Mouse (Mus musculus) hindbrain, embryonic 16.5 days (tissue): ENCODE measurements around the gene Heatr5b. TPM values are rescaled to one million over a fixed set of nuclear protein-coding genes. Genes with fewer than 3 reads are reported as not detected.

Experiments
- ATAC-seq: fragments of 200-750 bp; cut with Nextera tagmentation; 2 replicates; pipeline ENCODE4 v1.8.0; 2017; ENCODE audit warnings: moderate TSS enrichment, moderate library complexity
- H3K27ac ChIP-seq: fragments of 300-500 bp; sonication (generic); 2 replicates; pipeline ENCODE4 v1.5.1; 2014; ENCODE audit warnings: low read depth, mild to moderate bottlenecking, control low read depth, low read length, moderate library complexity
- H3K27me3 ChIP-seq: fragments of 300-500 bp; sonication (generic); replicated peaks from 2 replicates; pipeline ENCODE4 v1.6.1; 2014; ENCODE audit warnings: low read length; ENCODE audit not compliant: control insufficient read depth, insufficient read depth
- H3K36me3 ChIP-seq: fragments of 300-500 bp; sonication (generic); 2 replicates; pipeline ENCODE4 v1.6.1; 2014; ENCODE audit warnings: mild to moderate bottlenecking, low read length, moderate library complexity, mixed read lengths; ENCODE audit not compliant: control insufficient read depth, insufficient read depth
- H3K4me1 ChIP-seq: fragments of 300-500 bp; sonication (generic); 2 replicates; pipeline ENCODE4 v1.6.1; 2014; ENCODE audit warnings: low read depth, low read length; ENCODE audit not compliant: control insufficient read depth, insufficient read depth
- H3K4me2 ChIP-seq: fragments of 300-500 bp; sonication (generic); 2 replicates; pipeline ENCODE4 v1.6.1; 2014; ENCODE audit warnings: mild to moderate bottlenecking, low read length, control low read depth, moderate library complexity
- H3K4me3 ChIP-seq: fragments of 300-500 bp; sonication (generic); 2 replicates; pipeline ENCODE4 v1.5.1; 2014; ENCODE audit warnings: mild to moderate bottlenecking, low read length, control low read depth, moderate library complexity
- H3K9ac ChIP-seq: fragments of 300-500 bp; sonication (generic); 2 replicates; pipeline ENCODE4 v1.6.1; 2014; ENCODE audit warnings: low read depth, mild to moderate bottlenecking, control low read depth, low read length, moderate library complexity
- H3K9me3 ChIP-seq: fragments of 300-500 bp; sonication (generic); 2 replicates; pipeline ENCODE4 v1.6.1; 2014; ENCODE audit warnings: mild to moderate bottlenecking, low read length, moderate library complexity; ENCODE audit not compliant: control insufficient read depth
- whole genome bisulfite sequencing: fragments of 180-500 bp; shearing (Covaris S2); extraction: QIAGEN DNeasy Blood & Tissue Kit; methylation state at CpG from one replicate; pipeline ENCODE4 v1.1.7; 2014; 5-methylcytosine and 5-hydroxymethylcytosine counted together
- polyA plus RNA-seq: library from polyadenylated mRNA; unstranded; fragments of >200 nt; fragmentation: Nextera tagmentation; extraction: Ambion mirVana; gene quantifications from 2 replicates; pipeline ENCODE4 v1.2.1, GENCODE M21; 2015

Gene Heatr5b
- polyA plus RNA-seq, 1 experiment from 2014 or later = 16.9 TPM

- ATAC-seq = no peak
- H3K27ac ChIP-seq = no peak overlapping the region
- H3K4me3 ChIP-seq = no peak overlapping the region
- no peaks in the 10 kb centered on the region for H3K4me1 ChIP-seq
- H3K36me3 ChIP-seq = peaks cover 2% of the 10 kb centered on the region; the same call in 1 of the 2 replicates
- no peaks in the 10 kb centered on the region for H3K27me3 ChIP-seq
- 81% methylated on average over 9 of the region's 9 CpGs for WGBS
- H3K9me3 ChIP-seq = no peaks in the 10 kb centered on the region
- H3K4me2 ChIP-seq = no peak overlapping the region
- no peak overlapping the region for H3K9ac ChIP-seq
Observed at GRCm38 (mm10) chr17:78748440-78748839, 86.7 kb downstream of the Heatr5b start.

GRCm38 (mm10) chr17:78738416-78738815 lies 96.7 kb downstream of the Heatr5b start:
- no peak for ATAC-seq
- Histone ChIP-seq H3K4me3 (no peak overlapping the region), H3K9ac (no peak overlapping the region), H3K9me3 (no peaks in the 10 kb centered on the region), H3K4me2 (no peak overlapping the region), H3K36me3 (no peaks in the 10 kb centered on the region), H3K27me3 (no peaks in the 10 kb centered on the region), H3K27ac (no peak overlapping the region), H3K4me1 (peaks cover 14% of the 10 kb centered on the region)
- 40% methylated on average over 1 of the region's 1 CpGs for WGBS

GRCm38 (mm10) chr17:78737771-78738170 lies 97.4 kb downstream of the Heatr5b start:
- H3K27me3 ChIP-seq = no peaks in the 10 kb centered on the region
- WGBS = 37% methylated on average over 2 of the region's 2 CpGs
- H3K4me3 ChIP-seq = no peak overlapping the region
- ATAC-seq = no peak
- H3K36me3 ChIP-seq = no peaks in the 10 kb centered on the region
- no peak overlapping the region for H3K9ac ChIP-seq
- no peak overlapping the region for H3K27ac ChIP-seq
- no peak overlapping the region for H3K4me2 ChIP-seq
- H3K9me3 ChIP-seq = no peaks in the 10 kb centered on the region
- peaks cover 14% of the 10 kb centered on the region for H3K4me1 ChIP-seq

GRCm38 (mm10) chr17:78737096-78737495 lies 98.1 kb downstream of the Heatr5b start, which contains the start of gene Strn:
Gene Strn, minus strand, starts transcription at chr17:78737196.
- H3K9ac ChIP-seq = peak within 1 kb of the TSS; percentile 98
- 37% methylated on average over 4 of the region's 4 CpGs for WGBS
- H3K4me1 ChIP-seq = peaks cover 14% of the 10 kb centered on the region
- no peaks in the 10 kb centered on the region for H3K9me3 ChIP-seq
- peak within 1 kb of the TSS; percentile 98 for H3K4me3 ChIP-seq
- H3K4me2 ChIP-seq = peak within 1 kb of the TSS; percentile 89
- H3K27ac ChIP-seq = peak within 1 kb of the TSS; percentile 91
- ATAC-seq = no peak
- H3K36me3 ChIP-seq = no peaks in the 10 kb centered on the region
- H3K27me3 ChIP-seq = no peaks in the 10 kb centered on the region

- peak; percentile 99 for ATAC-seq
- H3K4me1 ChIP-seq = peaks cover 14% of the 10 kb centered on the region
- peak overlapping the region; percentile 98 for H3K9ac ChIP-seq
- H3K27me3 ChIP-seq = no peaks in the 10 kb centered on the region
- 2% methylated on average over 31 of the region's 60 CpGs for WGBS
- no peaks in the 10 kb centered on the region for H3K9me3 ChIP-seq
- peak overlapping the region; percentile 98 for H3K4me3 ChIP-seq
- H3K36me3 ChIP-seq = no peaks in the 10 kb centered on the region
- peak overlapping the region; percentile 86 for H3K4me2 ChIP-seq
- H3K27ac ChIP-seq = peak overlapping the region; percentile 91
Observed at GRCm38 (mm10) chr17:78736473-78736988, 98.6 kb downstream of the Heatr5b start.

- Histone ChIP-seq H3K27ac (peak overlapping the region; percentile 91), H3K27me3 (no peaks in the 10 kb centered on the region), H3K4me3 (peak overlapping the region; percentile 98), H3K9me3 (no peaks in the 10 kb centered on the region), H3K4me1 (peaks cover 14% of the 10 kb centered on the region), H3K4me2 (peak overlapping the region; percentile 89), H3K9ac (peak overlapping the region; percentile 98), H3K36me3 (no peaks in the 10 kb centered on the region)
- WGBS = under 1% methylated on average over 33 of the region's 39 CpGs
- 0 out of 2 replicates have a peak, but pooled peaks have one; percentile 0 for ATAC-seq
Observed at GRCm38 (mm10) chr17:78735731-78736472, 99.3 kb downstream of the Heatr5b start.

GRCm38 (mm10) chr17:78734806-78735205 lies 100.4 kb downstream of the Heatr5b start:
- no peak for ATAC-seq
- H3K9ac ChIP-seq = no peak overlapping the region
- no peak overlapping the region for H3K27ac ChIP-seq
- no peaks in the 10 kb centered on the region for H3K36me3 ChIP-seq
- WGBS = 78% methylated on average over 10 of the region's 10 CpGs
- H3K4me3 ChIP-seq = peak overlapping the region; percentile 98
- H3K4me2 ChIP-seq = peak overlapping the region; percentile 89
- no peaks in the 10 kb centered on the region for H3K27me3 ChIP-seq
- H3K9me3 ChIP-seq = no peaks in the 10 kb centered on the region
- peaks cover 14% of the 10 kb centered on the region for H3K4me1 ChIP-seq

GRCm38 (mm10) chr17:78732056-78732455 lies 103.1 kb downstream of the Heatr5b start:
- peaks cover 14% of the 10 kb centered on the region for H3K4me1 ChIP-seq
- no peak overlapping the region for H3K4me3 ChIP-seq
- 39% methylated on average over 1 of the region's 1 CpGs for WGBS
- no peak overlapping the region for H3K4me2 ChIP-seq
- ATAC-seq = no peak
- H3K27me3 ChIP-seq = no peaks in the 10 kb centered on the region
- H3K27ac ChIP-seq = no peak overlapping the region
- H3K9ac ChIP-seq = no peak overlapping the region
- H3K36me3 ChIP-seq = no peaks in the 10 kb centered on the region
- H3K9me3 ChIP-seq = no peaks in the 10 kb centered on the region

GRCm38 (mm10) chr17:78726746-78727449 lies 108.3 kb downstream of the Heatr5b start:
- Histone ChIP-seq H3K36me3 (no peaks in the 10 kb centered on the region), H3K9me3 (no peaks in the 10 kb centered on the region), H3K4me1 (no peaks in the 10 kb centered on the region), H3K27ac (no peak overlapping the region), H3K27me3 (no peaks in the 10 kb centered on the region), H3K4me3 (no peak overlapping the region), H3K9ac (no peak overlapping the region), H3K4me2 (no peak overlapping the region)
- WGBS = 73% methylated on average over 14 of the region's 14 CpGs
- ATAC-seq = peak; percentile 30; the same call in 1 of the 2 replicates
